9 mouse cellular contexts compared by ENCODE assay signal in genomic region chr1:33721020-33721419, GRCm38 (mm10). TPM values are rescaled to one million over a fixed set of nuclear protein-coding genes. Genes with fewer than 3 reads are reported as not detected.
DNase-seq lines count a peak whose midpoint lies in the region; ATAC-seq and TF ChIP-seq lines count a peak whose summit lies in the region.
"Had no signal": no experiment of that assay in that cellular context is flagged by ENCODE, and none has a peak within 500 bp of the region (broad histone marks: within the 10 kb centered on the region; RNA-seq: fewer than 3 reads in every experiment).

No protein-coding gene starts in this region.

- no peak for TF ChIP-seq POLR2A in brain, embryonic 14.5 days (IDR thresholded peaks at IDR 0.05; ENCODE audit: borderline replicate concordance, extremely low read depth, insufficient read depth, insufficient read length, poor library complexity, severe bottlenecking)
- no peak for TF ChIP-seq POLR2A in lung, adult 2 months (IDR thresholded peaks at IDR 0.05; ENCODE audit: borderline replicate concordance, extremely low read depth, low read depth, low read length)

- H3K36me3 ChIP-seq in kidney, embryonic 14.5 days (ENCODE audit: control insufficient read depth, insufficient read depth, low read length) = peaks cover 33% of the 10 kb centered on the region
- peaks cover 38% of the 10 kb centered on the region for H3K36me3 ChIP-seq in hindbrain, embryonic 14.5 days (replicated peaks; ENCODE audit: control insufficient read depth, insufficient read depth)
- peaks cover 13% of the 10 kb centered on the region; the same call in 1 of the 2 replicates for H3K36me3 ChIP-seq in midbrain, embryonic 15.5 days (replicated peaks)

- WGBS in kidney, embryonic 14.5 days = 92% methylated on average over 7 of the region's 7 CpGs
- WGBS in hindbrain, embryonic 14.5 days = 81% methylated on average over 7 of the region's 7 CpGs
- WGBS in midbrain, embryonic 15.5 days = 84% methylated on average over 7 of the region's 7 CpGs
- WGBS in lung, adult 2 months = 73% methylated on average over 7 of the region's 7 CpGs

- no peaks in the 10 kb centered on the region for H3K9me3 ChIP-seq in kidney, embryonic 14.5 days (ENCODE audit: control insufficient read depth, low read length)
- no peaks in the 10 kb centered on the region for H3K9me3 ChIP-seq in hindbrain, embryonic 14.5 days (ENCODE audit: control insufficient read depth, low read length)
- no peaks in the 10 kb centered on the region for H3K9me3 ChIP-seq in midbrain, embryonic 15.5 days

- H3K27ac ChIP-seq in kidney, embryonic 14.5 days (ENCODE audit: low read depth, low read length) = no peak overlapping the region
- no peak overlapping the region for H3K27ac ChIP-seq in hindbrain, embryonic 14.5 days
- no peak overlapping the region for H3K27ac ChIP-seq in midbrain, embryonic 15.5 days

- no peak overlapping the region for H3K9ac ChIP-seq in kidney, embryonic 14.5 days (ENCODE audit: low read depth, low read length)
- H3K9ac ChIP-seq in hindbrain, embryonic 14.5 days = peak overlapping the region; percentile 87
- no peak overlapping the region; the same call in 1 of the 2 replicates for H3K9ac ChIP-seq in midbrain, embryonic 15.5 days

- no peak for DNase-seq in kidney, postnatal 25 days
- DNase-seq in brain, embryonic 14.5 days (ENCODE audit: low read depth) = peak; percentile 15
- no peak for DNase-seq in hindbrain, embryonic 14.5 days (ENCODE audit: low spot score)
- DNase-seq in urinary bladder, postnatal 25 days (ENCODE audit: low spot score) = no peak
- no peak for DNase-seq in gastrocnemius, postnatal 25 days
- DNase-seq in lung, adult 2 months = no peak
- DNase-seq: kidney, adult 9 months had no signal

- TF ChIP-seq CTCF in brain, embryonic 14.5 days (IDR thresholded peaks at IDR 0.05; ENCODE audit: borderline replicate concordance, extremely low read depth, insufficient read depth, insufficient read length) = no peak
- no peak for TF ChIP-seq CTCF in lung, adult 2 months (IDR thresholded peaks at IDR 0.05; ENCODE audit: insufficient read depth, low read length)

- no peak for ATAC-seq in kidney, embryonic 14.5 days (ENCODE audit: low FRiP score, low TSS enrichment)
- no peak for ATAC-seq in hindbrain, embryonic 14.5 days (ENCODE audit: low FRiP score)
- ATAC-seq in midbrain, embryonic 15.5 days (replicated peaks) = no peak

- H3K4me1 ChIP-seq in kidney, embryonic 14.5 days (ENCODE audit: control insufficient read depth, insufficient read depth, low read length) = peaks cover 5% of the 10 kb centered on the region; the same call in 1 of the 2 replicates
- peaks cover 13% of the 10 kb centered on the region for H3K4me1 ChIP-seq in hindbrain, embryonic 14.5 days (replicated peaks; ENCODE audit: control insufficient read depth, insufficient read depth, low read length)
- peaks cover 20% of the 10 kb centered on the region for H3K4me1 ChIP-seq in midbrain, embryonic 15.5 days
- peaks cover 3% of the 10 kb centered on the region for H3K4me1 ChIP-seq in lung, adult 2 months (ENCODE audit: control insufficient read depth, insufficient read depth, low read length)

- no peaks in the 10 kb centered on the region for H3K27me3 ChIP-seq in kidney, embryonic 14.5 days (ENCODE audit: control insufficient read depth, insufficient read depth, low read length)
- no peaks in the 10 kb centered on the region for H3K27me3 ChIP-seq in hindbrain, embryonic 14.5 days (ENCODE audit: control insufficient read depth, insufficient read depth, low read length)
- H3K27me3 ChIP-seq in midbrain, embryonic 15.5 days (replicated peaks) = no peaks in the 10 kb centered on the region

- peak overlapping the region; percentile 83; the same call in 1 of the 2 replicates for H3K4me3 ChIP-seq in kidney, embryonic 14.5 days (ENCODE audit: low read length)
- H3K4me3 ChIP-seq in hindbrain, embryonic 14.5 days (replicated peaks; ENCODE audit: low read length) = peak overlapping the region; percentile 93
- peak overlapping the region; percentile 73 for H3K4me3 ChIP-seq in midbrain, embryonic 15.5 days
- H3K4me3 ChIP-seq in lung, adult 2 months (replicated peaks; ENCODE audit: extremely low read depth, low read depth, low read length) = no peak overlapping the region

- peak overlapping the region; percentile 56 for H3K4me2 ChIP-seq in kidney, embryonic 14.5 days (replicated peaks; ENCODE audit: low read depth, low read length)
- peak overlapping the region; percentile 58 for H3K4me2 ChIP-seq in hindbrain, embryonic 14.5 days (replicated peaks)
- H3K4me2 ChIP-seq in midbrain, embryonic 15.5 days = peak overlapping the region; percentile 55

RNA-seq across cellular contexts. Expression of gene Rab23, which starts 1.3 kb away (rescaled TPM):
- polyA plus RNA-seq in kidney, embryonic 14.5 days (2014; fragmentation: Nextera tagmentation; extraction: Ambion mirVana) = 13.7 and 30.7 TPM in 2 replicates
- polyA plus RNA-seq in brain, embryonic 14.5 days (2012; rRNA removed) = 17.1 and 19.8 TPM in 2 replicates
- 27.9 and 28.8 TPM in 2 replicates for polyA plus RNA-seq in hindbrain, embryonic 14.5 days (2014; fragmentation: Nextera tagmentation; extraction: Ambion mirVana)
- 31.3 and 34.8 TPM in 2 replicates for polyA plus RNA-seq in midbrain, embryonic 15.5 days (2015; fragmentation: Nextera tagmentation; extraction: Ambion mirVana)
- total RNA-seq in gastrocnemius, postnatal 25 days (2021) = 1 to 10 TPM; 4.9 to 8.3 TPM
- polyA plus RNA-seq in lung, adult 2 months (2012; rRNA removed) = 11.3 and 17.3 TPM in 2 replicates

RNA-seq across cellular contexts. Expression of gene Bag2, which starts 36.6 kb away (rescaled TPM):
- polyA plus RNA-seq in kidney, embryonic 14.5 days (2014; fragmentation: Nextera tagmentation; extraction: Ambion mirVana) = 63.8 and 87.5 TPM in 2 replicates
- 15.5 and 18.5 TPM in 2 replicates for polyA plus RNA-seq in brain, embryonic 14.5 days (2012; rRNA removed)
- 22.6 and 25.5 TPM in 2 replicates for polyA plus RNA-seq in hindbrain, embryonic 14.5 days (2014; fragmentation: Nextera tagmentation; extraction: Ambion mirVana)
- polyA plus RNA-seq in midbrain, embryonic 15.5 days (2015; fragmentation: Nextera tagmentation; extraction: Ambion mirVana) = 22.2 and 23.6 TPM in 2 replicates
- total RNA-seq in gastrocnemius, postnatal 25 days (2021) = 10 to 100 TPM; 15.1 to 18.4 TPM
- polyA plus RNA-seq in lung, adult 2 months (2012; rRNA removed) = 10.6 and 17.0 TPM in 2 replicates

RNA-seq across cellular contexts. Expression of gene Prim2, which starts 51.4 kb away (rescaled TPM):
- polyA plus RNA-seq in kidney, embryonic 14.5 days (2014; fragmentation: Nextera tagmentation; extraction: Ambion mirVana) = 42.2 and 44.0 TPM in 2 replicates
- polyA plus RNA-seq in brain, embryonic 14.5 days (2012; rRNA removed) = 22.4 and 26.5 TPM in 2 replicates
- polyA plus RNA-seq in hindbrain, embryonic 14.5 days (2014; fragmentation: Nextera tagmentation; extraction: Ambion mirVana) = 20.6 and 23.4 TPM in 2 replicates
- 21.0 and 21.7 TPM in 2 replicates for polyA plus RNA-seq in midbrain, embryonic 15.5 days (2015; fragmentation: Nextera tagmentation; extraction: Ambion mirVana)
- total RNA-seq in gastrocnemius, postnatal 25 days (2021) = 1 to 10 TPM; 1.3 to 1.8 TPM
- polyA plus RNA-seq in lung, adult 2 months (2012; rRNA removed) = 2.3 and 4.0 TPM in 2 replicates
